Mouse (Mus musculus) CD8-positive naive resting alpha-beta T cell, adult 2 months (primary cell): ENCODE data around the gene Gm4981.
"Not testable (repeated sequence)": the region's sequence is repeated elsewhere in the genome, so short reads cannot be mapped to it uniquely, and the experiment has no call there.

Experiments used
- DNase-seq, 2 experiments: peaks; one replicate each; pipeline ENCODE4 v3.0.0; 2022; ENCODE audit warnings: low read depth in 2 of 2, low spot score in 2 of 2

The Gm4981 gene

GRCm38 (mm10) chr10:58236613-58237012 is at the start of gene Gm4981:
Gene Gm4981, minus strand, starts transcription at chr10:58236701.
- DNase-seq: no peak

- no peak for DNase-seq
Measured at GRCm38 (mm10) chr10:58282238-58282637, 45.7 kb upstream of the Gm4981 start.

DNA sequence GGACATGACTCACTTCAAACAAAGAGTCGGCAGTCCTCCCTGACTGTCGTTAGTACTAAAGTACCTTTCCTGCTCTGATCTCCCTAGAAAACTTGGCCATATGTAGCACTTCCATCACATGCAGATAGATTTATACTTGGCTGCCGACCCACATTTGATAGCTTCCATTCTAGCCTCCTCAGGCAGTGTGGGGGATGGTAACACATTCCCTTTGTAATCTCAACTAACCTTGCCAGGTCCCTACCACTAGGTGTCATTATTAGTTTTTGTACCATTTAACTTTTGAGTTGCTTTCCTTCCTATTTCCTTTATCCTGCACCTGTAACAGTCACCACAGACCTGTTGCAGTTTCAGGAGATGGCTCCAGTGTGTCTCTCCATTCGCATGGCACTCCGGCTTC is 22.0 kb upstream of the Gm4981 start:
- no peak for DNase-seq

GRCm38 (mm10) chr10:58255954-58256353 is 19.5 kb upstream of the Gm4981 start:
- no peak for DNase-seq

DNA sequence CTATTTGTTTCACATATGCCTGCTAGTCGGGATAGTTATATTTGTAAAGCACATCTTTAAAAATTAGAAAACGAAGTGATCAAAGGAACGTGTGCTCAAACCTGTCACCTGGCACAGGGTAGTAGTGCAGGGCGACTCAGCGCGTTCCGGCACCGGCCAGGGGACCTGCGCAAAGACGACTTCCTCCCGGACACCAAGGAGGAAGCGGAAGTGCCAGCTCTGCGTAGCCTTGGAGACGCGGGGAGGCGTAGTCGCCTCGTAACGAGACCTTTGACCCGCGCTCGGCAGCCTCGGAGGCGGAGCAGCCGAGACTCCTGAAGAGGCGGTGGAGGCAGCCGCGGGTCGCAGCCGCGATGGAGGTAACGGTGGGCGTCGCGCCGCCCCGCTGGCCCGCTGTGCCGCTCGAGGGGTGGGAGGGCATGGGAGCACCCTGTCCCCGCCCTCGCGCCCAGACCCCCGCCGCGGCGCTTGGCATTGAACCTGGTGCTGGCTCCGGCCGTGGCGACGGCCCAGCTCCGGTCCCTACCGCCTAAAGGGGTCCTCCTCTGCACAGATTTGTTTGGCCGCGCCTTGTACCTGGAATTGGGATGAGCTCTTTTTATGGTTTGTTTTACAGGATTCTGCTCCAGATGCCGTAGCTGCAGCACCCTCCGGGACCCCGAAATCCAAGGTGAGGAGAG is 18.9 kb upstream of the Gm4981 start, which contains the start of gene Gcc2:
TSS of gene Gcc2 (plus strand) at position 285 of the 680 bp plus-strand sequence.
- peak; percentile 89 for DNase-seq

DNA sequence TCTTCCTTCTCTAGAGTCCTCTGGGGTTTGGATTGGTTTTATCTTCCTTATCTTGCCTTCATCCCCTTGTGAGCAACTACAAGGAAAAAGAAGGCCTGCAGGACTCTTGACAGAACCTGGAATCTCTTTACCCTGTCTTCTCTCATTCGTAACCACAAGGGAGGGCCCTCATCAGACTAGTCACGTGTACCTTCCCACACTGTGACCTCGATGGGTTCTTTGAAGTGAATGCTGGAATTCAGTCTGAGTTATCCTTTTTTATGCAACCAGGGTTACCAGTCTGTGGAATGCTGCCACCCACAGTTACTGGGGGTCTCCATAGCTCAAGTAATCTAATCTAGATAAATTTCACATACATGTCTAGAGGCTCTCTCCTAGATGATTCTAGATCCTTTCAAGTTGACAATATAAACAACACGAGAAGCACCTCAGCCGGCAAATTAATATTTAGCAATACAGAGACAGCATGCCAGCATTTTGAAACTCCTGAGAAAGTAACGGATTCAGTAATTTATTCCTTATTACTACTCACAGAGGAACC is 18.2 kb upstream of the Gm4981 start:
- no peak for DNase-seq

GRCm38 (mm10) chr10:58249535-58249934 is 13.0 kb upstream of the Gm4981 start:
- no peak for DNase-seq

DNA sequence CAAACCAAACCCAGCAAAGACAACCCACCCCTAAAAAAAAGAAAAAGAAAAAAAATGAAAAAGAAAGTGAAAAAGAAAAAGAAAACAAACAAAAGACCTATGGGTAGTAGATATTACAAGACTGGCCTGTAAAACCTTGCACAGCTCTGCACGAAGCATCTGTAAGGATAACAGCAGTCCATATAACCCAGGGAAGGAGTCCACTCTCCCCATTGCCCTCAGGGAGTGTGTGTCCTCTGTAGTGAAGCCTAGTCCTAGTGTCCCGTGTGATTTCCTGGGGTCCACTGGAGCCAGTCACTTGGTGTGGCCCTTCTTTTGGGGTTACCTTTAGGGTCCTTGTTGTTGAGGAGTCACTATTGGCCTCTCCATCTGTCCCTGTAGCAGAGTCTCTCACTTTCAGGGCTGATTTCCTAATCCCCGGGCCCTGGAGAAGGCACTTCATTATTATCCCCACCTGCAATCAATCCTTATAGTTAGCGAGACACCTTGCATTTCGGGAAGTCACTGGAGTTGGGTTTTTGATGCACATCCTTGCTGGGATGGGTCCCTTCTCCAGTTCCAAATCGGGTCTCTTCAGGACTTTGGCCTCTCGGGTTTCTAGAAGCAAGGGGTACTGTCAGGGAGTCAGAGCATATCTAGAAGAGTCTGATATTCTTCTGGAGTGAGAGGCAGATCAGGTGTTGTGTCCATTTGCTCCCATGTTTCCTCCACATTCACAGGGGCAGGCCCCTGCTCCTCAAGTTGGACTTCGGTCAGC is 2.7 kb upstream of the Gm4981 start:
- peak in 1 of 2 experiments; percentile 64 for DNase-seq

DNA sequence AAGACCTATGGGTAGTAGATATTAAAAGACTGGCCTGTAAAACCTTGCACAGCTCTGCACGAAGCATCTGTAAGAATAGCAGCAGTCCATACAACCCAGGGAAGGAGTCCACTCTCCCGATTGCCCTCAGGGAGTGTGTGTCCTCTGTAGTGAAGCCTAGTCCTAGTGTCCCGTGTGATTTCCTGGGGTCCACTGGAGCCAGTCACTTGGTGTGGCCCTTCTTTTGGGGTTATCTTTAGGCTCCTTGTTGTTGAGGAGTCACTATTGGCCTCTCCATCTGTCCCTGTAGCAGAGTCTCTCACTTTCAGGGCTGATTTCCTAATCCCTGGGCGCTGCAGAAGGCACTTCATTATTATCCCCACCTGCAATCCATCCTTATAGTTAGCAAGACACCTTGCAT is 1.5 kb downstream of the Gm4981 start:
- not testable (repeated sequence) for DNase-seq

- not testable (repeated sequence) for DNase-seq
Measured at GRCm38 (mm10) chr10:58233740-58234121, 2.8 kb downstream of the Gm4981 start.

- DNase-seq: not testable (repeated sequence)
Measured at GRCm38 (mm10) chr10:58233054-58233739, 3.3 kb downstream of the Gm4981 start.

- not testable (repeated sequence) for DNase-seq
Measured at GRCm38 (mm10) chr10:58232641-58232969, 3.9 kb downstream of the Gm4981 start, which contains the start of gene Duxf3. Gene Duxf3, minus strand, starts transcription at chr10:58232675.

DNA sequence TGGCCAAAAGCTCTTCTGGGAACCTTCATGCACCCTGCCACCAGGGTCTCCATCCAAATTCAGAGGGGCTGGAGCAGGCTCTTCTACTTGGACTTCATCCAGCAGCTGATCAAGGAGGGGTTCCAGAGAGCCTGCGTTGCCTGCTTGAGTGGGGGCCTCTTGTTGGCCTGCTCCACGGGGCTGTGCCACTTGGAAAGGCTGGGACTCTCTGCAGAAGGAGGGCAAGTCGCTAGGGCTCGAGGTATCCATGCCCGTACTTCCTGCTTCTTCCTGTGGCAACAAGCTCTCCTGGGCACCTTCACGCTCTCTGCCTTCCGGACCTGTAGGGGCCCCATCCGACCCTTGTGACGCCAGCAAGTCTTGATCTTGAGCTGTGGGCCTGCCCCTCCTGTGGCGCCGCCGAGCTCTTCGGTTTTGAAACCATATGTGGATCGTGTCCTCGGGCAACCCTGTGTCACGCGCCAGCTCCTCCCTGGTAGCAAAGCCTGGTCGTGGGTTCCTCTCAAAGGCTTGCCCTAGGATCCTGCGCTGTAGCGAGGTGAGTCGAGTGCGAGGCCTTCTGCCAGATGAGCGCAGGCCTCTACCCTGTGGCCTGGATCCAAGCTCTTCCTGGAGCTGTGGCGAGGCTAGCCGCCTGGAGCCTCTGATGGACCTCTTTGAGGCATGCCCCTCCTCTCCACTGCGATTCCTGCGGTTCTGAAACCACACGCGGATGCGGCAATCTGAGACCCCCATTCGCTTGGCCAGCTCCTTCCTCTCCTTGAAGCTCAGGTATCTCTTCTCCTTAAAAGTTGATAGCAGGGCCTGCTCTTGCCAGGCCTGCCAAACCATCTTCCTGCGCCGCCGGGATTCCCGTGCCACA is 4.5 kb downstream of the Gm4981 start:
- peak; percentile 62 to 78 for DNase-seq

GRCm38 (mm10) chr10:58231088-58231487 is 5.4 kb downstream of the Gm4981 start:
- not testable (repeated sequence) for DNase-seq

- DNase-seq: not testable (repeated sequence)
Measured at GRCm38 (mm10) chr10:58230021-58230420, 6.5 kb downstream of the Gm4981 start.

- DNase-seq: not testable (repeated sequence)
Measured at GRCm38 (mm10) chr10:58227798-58228197, 8.7 kb downstream of the Gm4981 start.

DNA sequence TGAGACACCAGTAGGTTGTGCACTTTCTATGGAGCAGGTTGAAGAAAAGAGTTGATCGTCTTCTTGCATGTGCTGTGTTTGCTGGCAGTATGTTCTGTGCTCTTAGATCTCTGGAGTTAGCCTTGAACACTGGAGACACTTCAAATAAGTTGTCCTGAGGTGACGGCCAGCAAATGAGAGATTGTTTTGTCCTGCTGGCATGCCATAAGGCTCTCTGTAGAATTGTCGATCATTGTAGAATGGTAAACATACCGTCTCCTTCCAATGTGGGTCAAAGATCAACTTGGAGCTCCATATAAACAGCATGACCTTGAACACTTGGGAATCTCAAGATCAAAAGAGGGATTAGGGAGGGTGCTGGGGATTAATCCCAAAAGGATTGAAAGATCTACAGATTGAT is 10.1 kb downstream of the Gm4981 start:
- DNase-seq: not testable (repeated sequence)

GRCm38 (mm10) chr10:58224827-58225785 is 11.4 kb downstream of the Gm4981 start, which contains the start of gene AW822073:
Gene AW822073, minus strand, starts transcription at chr10:58224930.
- DNase-seq: not testable (repeated sequence)
